Mouse (Mus musculus) neural tube, embryonic 14.5 days (tissue): ENCODE data around the gene Homer1. TPM values are rescaled to one million over a fixed set of nuclear protein-coding genes. Genes with fewer than 3 reads are reported as not detected.

Experiments
- ATAC-seq: fragments of 200-750 bp; cut with Nextera tagmentation; 2 replicates; pipeline ENCODE4 v1.8.0; 2017; ENCODE audit warnings: low read depth, mild to moderate bottlenecking, moderate TSS enrichment, moderate library complexity
- H3K27ac ChIP-seq: fragments of 300-500 bp; sonication (generic); 2 replicates; pipeline ENCODE4 v1.5.1; 2014; ENCODE audit warnings: low read depth, mild to moderate bottlenecking, control low read depth, low read length, moderate library complexity, mixed read lengths
- H3K27me3 ChIP-seq: fragments of 300-500 bp; sonication (generic); 2 replicates; pipeline ENCODE4 v1.6.1; 2014; ENCODE audit warnings: low read length; ENCODE audit not compliant: control insufficient read depth, insufficient read depth
- H3K36me3 ChIP-seq: fragments of 300-500 bp; sonication (generic); 2 replicates; pipeline ENCODE4 v1.6.1; 2014; ENCODE audit warnings: low read length, mixed read lengths; ENCODE audit not compliant: control insufficient read depth, insufficient read depth
- H3K4me1 ChIP-seq: fragments of 300-500 bp; sonication (generic); 2 replicates; pipeline ENCODE4 v1.6.1; 2014; ENCODE audit warnings: low read length; ENCODE audit not compliant: control insufficient read depth, insufficient read depth
- H3K4me2 ChIP-seq: fragments of 300-500 bp; sonication (generic); 2 replicates; pipeline ENCODE4 v1.6.1; 2014; ENCODE audit warnings: mild to moderate bottlenecking, low read depth, low read length, control low read depth
- H3K4me3 ChIP-seq: fragments of 300-500 bp; sonication (generic); 2 replicates; pipeline ENCODE4 v1.5.1; 2014; ENCODE audit warnings: low read depth, low read length, control low read depth, mixed read lengths
- H3K9ac ChIP-seq: fragments of 300-500 bp; sonication (generic); replicated peaks from 2 replicates; pipeline ENCODE4 v1.6.1; 2014; ENCODE audit warnings: low read depth, mild to moderate bottlenecking, control low read depth, low read length, mixed read lengths
- H3K9me3 ChIP-seq: fragments of 300-500 bp; sonication (generic); 2 replicates; pipeline ENCODE4 v1.6.1; 2016; ENCODE audit warnings: low read length; ENCODE audit not compliant: control insufficient read depth
- whole genome bisulfite sequencing: fragments of 180-500 bp; shearing (Covaris S2); extraction: QIAGEN DNeasy Blood & Tissue Kit; methylation state at CpG from one replicate; pipeline ENCODE4 v1.1.7; 2014; 5-methylcytosine and 5-hydroxymethylcytosine counted together
- polyA plus RNA-seq: library from polyadenylated mRNA; unstranded; fragments of >200 nt; fragmentation: Nextera tagmentation; extraction: Ambion mirVana; gene quantifications from 2 replicates; pipeline ENCODE4 v1.2.1, GENCODE M21; 2014

Homer1 gene
- polyA plus RNA-seq, 1 experiment from 2014 or later, result 24.4 TPM

DNA sequence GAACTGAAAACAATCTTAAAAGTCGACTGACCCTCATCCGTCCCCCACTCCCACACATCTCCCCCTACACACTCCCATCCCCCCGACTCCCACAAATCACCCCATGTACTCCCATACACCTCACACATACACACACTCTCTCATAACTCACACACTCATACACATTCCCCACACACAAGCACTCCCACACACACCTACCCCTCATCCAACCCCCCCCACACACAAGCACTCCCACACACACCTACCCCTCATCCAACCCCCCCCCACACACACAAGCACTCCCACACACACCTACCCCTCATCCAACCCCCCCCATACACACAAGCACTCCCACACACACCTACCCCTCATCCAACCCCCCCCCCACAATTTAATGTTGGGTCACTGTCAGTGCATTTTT lies 140.7 kb downstream of the Homer1 start:
- peak; percentile 75; the same call in 1 of the 2 replicates for ATAC-seq
- Histone ChIP-seq H3K27me3 (no peaks in the 10 kb centered on the region), H3K36me3 (peaks cover 22% of the 10 kb centered on the region), H3K4me1 (no peaks in the 10 kb centered on the region), H3K9ac (no peak overlapping the region), H3K27ac (no peak overlapping the region), H3K4me2 (no peak overlapping the region), H3K9me3 (no peaks in the 10 kb centered on the region), H3K4me3 (no peak overlapping the region)
- whole genome bisulfite sequencing, result 87% methylated on average over 3 of the region's 3 CpGs

DNA sequence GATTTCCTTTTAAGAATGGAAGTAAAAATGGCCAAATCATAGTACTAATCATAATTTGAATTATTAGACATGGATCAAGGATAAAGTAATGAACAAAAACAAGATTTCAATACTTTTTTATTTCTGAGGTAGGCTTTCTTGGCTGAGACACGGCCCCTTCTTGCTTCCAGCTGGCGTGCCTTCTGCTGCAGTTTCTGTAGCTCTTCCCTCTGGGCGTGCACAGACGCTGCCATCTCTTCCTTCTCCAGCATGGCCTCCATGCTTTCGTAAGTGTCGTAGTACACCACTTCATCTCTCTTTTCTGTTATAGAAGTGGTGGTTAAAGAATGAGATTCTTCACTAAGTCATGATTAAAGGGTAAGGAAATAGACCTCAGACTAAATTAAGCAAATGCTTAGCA lies 153.8 kb downstream of the Homer1 start:
- H3K36me3 ChIP-seq, result peaks cover 19% of the 10 kb centered on the region
- H3K4me1 ChIP-seq, result no peaks in the 10 kb centered on the region
- no peak overlapping the region for H3K9ac ChIP-seq
- H3K4me2 ChIP-seq, result no peak overlapping the region
- no peak overlapping the region for H3K27ac ChIP-seq
- no peaks in the 10 kb centered on the region for H3K9me3 ChIP-seq
- ATAC-seq, result no peak
- WGBS, result 88% methylated on average over 6 of the region's 6 CpGs
- no peaks in the 10 kb centered on the region for H3K27me3 ChIP-seq
- no peak overlapping the region for H3K4me3 ChIP-seq

Other genes starting within 250 kb of the Homer1 start
- gene Cmya5, start 154.9 kb upstream of the Homer1 start, polyA plus RNA-seq, result 0.24 and 0.39 TPM in 2 replicates
- 48.6 and 54.6 TPM in 2 replicates for gene Tent2, start 107.2 kb upstream of the Homer1 start, polyA plus RNA-seq
- gene Jmy, start 200.2 kb downstream of the Homer1 start, polyA plus RNA-seq, result 6.9 and 9.9 TPM in 2 replicates